Mouse (Mus musculus): Measurements from ENCODE around the gene Entpd5. TPM values are rescaled to one million over a fixed set of nuclear protein-coding genes. Genes with fewer than 3 reads are reported as not detected.

Gene Entpd5
- total RNA-seq, 4 experiments from 2014 or later: 13.0 to 18.2 (median 13.9) TPM

- no peak for DNase-seq (ENCODE audit: low spot score in 2 of 2)
Measured at GRCm38 (mm10) chr12:84336963-84337625, 71.7 kb downstream of the Entpd5 start.

GRCm38 (mm10) chr12:84327111-84327512, 81.7 kb downstream of the Entpd5 start:
- no peak for DNase-seq (ENCODE audit: low spot score in 2 of 2)

Other genes with a start within 250 kb of the Entpd5 start
- 1 to 10 TPM; 5.7 to 9.1 (median 7.4) TPM for gene Elmsan1, start 190.1 kb downstream of the Entpd5 start, total RNA-seq (2022)
- gene Ptgr2, start 123.8 kb downstream of the Entpd5 start, total RNA-seq (2022): 10 to 100 TPM; 63.8 to 69.8 (median 65.0) TPM
- 10 to 100 TPM; 14.2 to 18.3 (median 16.2) TPM for gene Zfp410, start 92.2 kb downstream of the Entpd5 start, total RNA-seq (2022)
- 10 to 100 TPM; 19.8 to 26.7 (median 23.8) TPM for gene Coq6, start 47.4 kb downstream of the Entpd5 start, total RNA-seq (2022)
- under 1 TPM; 0.43 to 0.96 (median 0.74) TPM for gene Fam161b, start 47.2 kb downstream of the Entpd5 start, total RNA-seq (2022)
- 1 to 10 TPM; 1.2 to 2.5 (median 1.3) TPM for gene Bbof1, start within 50 bp of the Entpd5 start, total RNA-seq (2022)
- 10 to 100 TPM in 2 of 4 experiments, 1 to 10 TPM in 2; 9.1 to 13.0 (median 10.4) TPM for gene Rnf113a2, start 8.2 kb upstream of the Entpd5 start, total RNA-seq (2022)
- gene Aldh6a1, start 42.0 kb upstream of the Entpd5 start, total RNA-seq (2022): 100 to 1,000 TPM; 111 to 136 (median 124) TPM
- gene Lin52, start 42.4 kb upstream of the Entpd5 start, total RNA-seq (2022): 10 to 100 TPM in 3 of 4 experiments, 1 to 10 TPM in 1; 9.7 to 11.6 (median 10.5) TPM
- gene Vsx2, start 160.7 kb upstream of the Entpd5 start, total RNA-seq (2022): not detected
- 1 to 10 TPM; 4.2 to 5.4 (median 4.9) TPM for gene Abcd4, start 208.4 kb upstream of the Entpd5 start, total RNA-seq (2022)
- not detected for gene Vrtn, start 232.0 kb upstream of the Entpd5 start, total RNA-seq (2022)